Mouse (Mus musculus) spleen, postnatal 36 days (tissue): ENCODE results near the gene Padi4.
A peak's percentile ranks its signal among the peaks of the same experiment; 100 is the strongest.

ENCODE experiments used
- DNase-seq, 2 experiments: peaks; one replicate each; pipeline ENCODE4 v3.0.0; 2022; ENCODE audit warnings: low spot score in 2 of 2, mixed read lengths in 1 of 2

The Padi4 gene

GRCm38 (mm10) chr4:140774025-140774800 is at the start of gene Padi4:
Padi4 (minus strand) TSS chr4:140774236.
- DNase-seq: no peak

GRCm38 (mm10) chr4:140821988-140822387 is 48.0 kb upstream of the Padi4 start:
- peak; percentile 48 to 58 for DNase-seq

GRCm38 (mm10) chr4:140817413-140817812 is 43.4 kb upstream of the Padi4 start:
- no peak for DNase-seq

GRCm38 (mm10) chr4:140815996-140816917 is 42.2 kb upstream of the Padi4 start:
- no peak for DNase-seq

GRCm38 (mm10) chr4:140815496-140815895 is 41.5 kb upstream of the Padi4 start:
- no peak for DNase-seq

- peak; percentile 51 to 52 for DNase-seq
Observed at GRCm38 (mm10) chr4:140814241-140815225, 40.5 kb upstream of the Padi4 start.

- DNase-seq: no peak
Observed at GRCm38 (mm10) chr4:140813358-140814185, 39.5 kb upstream of the Padi4 start.

- DNase-seq: no peak
Observed at GRCm38 (mm10) chr4:140812609-140813008, 38.6 kb upstream of the Padi4 start.

GRCm38 (mm10) chr4:140812191-140812590 is 38.2 kb upstream of the Padi4 start:
- no peak for DNase-seq

GRCm38 (mm10) chr4:140810458-140811260 is 36.6 kb upstream of the Padi4 start, which contains the start of gene Padi3:
Padi3 (minus strand) TSS chr4:140810648.
- DNase-seq: no peak

GRCm38 (mm10) chr4:140809118-140809517 is 35.1 kb upstream of the Padi4 start:
- no peak for DNase-seq

GRCm38 (mm10) chr4:140804601-140805000 is 30.6 kb upstream of the Padi4 start:
- no peak for DNase-seq

- no peak for DNase-seq
Observed at GRCm38 (mm10) chr4:140801364-140801763, 27.3 kb upstream of the Padi4 start.

- DNase-seq: no peak
Observed at GRCm38 (mm10) chr4:140796786-140797185, 22.8 kb upstream of the Padi4 start.

- DNase-seq: no peak
Observed at GRCm38 (mm10) chr4:140794678-140795077, 20.6 kb upstream of the Padi4 start.

- no peak for DNase-seq
Observed at GRCm38 (mm10) chr4:140793795-140794194, 19.8 kb upstream of the Padi4 start.

- DNase-seq: no peak
Observed at GRCm38 (mm10) chr4:140792584-140792983, 18.5 kb upstream of the Padi4 start.

GRCm38 (mm10) chr4:140791071-140791470 is 17.0 kb upstream of the Padi4 start:
- DNase-seq: no peak

- no peak for DNase-seq
Observed at GRCm38 (mm10) chr4:140789983-140790382, 15.9 kb upstream of the Padi4 start.

- DNase-seq: peak; percentile 51 to 66
Observed at GRCm38 (mm10) chr4:140788983-140789382, 14.9 kb upstream of the Padi4 start.
